16 mouse cellular contexts compared by ENCODE assay signal in genomic region chr7:109027721-109028120, GRCm38 (mm10). TPM values are rescaled to one million over a fixed set of nuclear protein-coding genes. Genes with fewer than 3 reads are reported as not detected.
A peak's percentile ranks its signal among the peaks of the same experiment; 100 is the strongest.
DNase-seq lines count a peak whose midpoint lies in the region; ATAC-seq lines count a peak whose summit lies in the region.
"Had no signal": no experiment of that assay in that cellular context is flagged by ENCODE, and none has a peak within 500 bp of the region (broad histone marks: within the 10 kb centered on the region; RNA-seq: fewer than 3 reads in every experiment).

No protein-coding gene starts in this region.

- H3K36me3 ChIP-seq in neural tube, embryonic 13.5 days = peaks cover 76% of the 10 kb centered on the region
- H3K36me3 ChIP-seq: heart, embryonic 12.5 days; intestine, embryonic 15.5 days; kidney, embryonic 15.5 days had no signal

- ATAC-seq in neural tube, embryonic 13.5 days (ENCODE audit: low read depth) = 0 out of 2 replicates have a peak, but pooled peaks have one; percentile 7
- ATAC-seq: intestine, embryonic 15.5 days had no signal

- H3K4me3 ChIP-seq in neural tube, embryonic 13.5 days = no peak overlapping the region
- H3K4me3 ChIP-seq: erythroblast, embryonic 14.5 days; gastrocnemius, adult 2 months; heart, embryonic 12.5 days; intestine, embryonic 15.5 days; kidney, embryonic 15.5 days; midbrain, embryonic 12.5 days had no signal

- WGBS in neural tube, embryonic 13.5 days = 97% methylated on average over 7 of the region's 7 CpGs

- H3K9ac ChIP-seq in neural tube, embryonic 13.5 days = no peak overlapping the region
- H3K9ac ChIP-seq: heart, embryonic 12.5 days; intestine, embryonic 15.5 days; kidney, embryonic 15.5 days; midbrain, embryonic 12.5 days had no signal

- no peak overlapping the region for H3K27ac ChIP-seq in neural tube, embryonic 13.5 days (replicated peaks)
- H3K27ac ChIP-seq: gastrocnemius, adult 2 months; intestine, embryonic 15.5 days; kidney, embryonic 15.5 days; midbrain, embryonic 12.5 days had no signal

- H3K27me3 ChIP-seq in neural tube, embryonic 13.5 days = no peaks in the 10 kb centered on the region
- H3K27me3 ChIP-seq: heart, embryonic 12.5 days; intestine, embryonic 15.5 days; kidney, embryonic 15.5 days had no signal

- no peaks in the 10 kb centered on the region for H3K9me3 ChIP-seq in neural tube, embryonic 13.5 days
- H3K9me3 ChIP-seq: heart, embryonic 12.5 days; intestine, embryonic 15.5 days; kidney, embryonic 15.5 days; midbrain, embryonic 12.5 days had no signal

- no peaks in the 10 kb centered on the region for H3K4me1 ChIP-seq in neural tube, embryonic 13.5 days (replicated peaks)
- H3K4me1 ChIP-seq: heart, embryonic 12.5 days; intestine, embryonic 15.5 days; kidney, embryonic 15.5 days; midbrain, embryonic 12.5 days had no signal

- no peak overlapping the region for H3K4me2 ChIP-seq in neural tube, embryonic 13.5 days
- H3K4me2 ChIP-seq: heart, embryonic 12.5 days; intestine, embryonic 15.5 days; kidney, embryonic 15.5 days; liver, embryonic 11.5 days; midbrain, embryonic 12.5 days had no signal

- DNase-seq in cerebellum, adult 9-10 months = peak; percentile 51
- DNase-seq in cerebellum, adult 8-10 months = no peak
- DNase-seq in heart, adult 11 months = peak; percentile 85
- no peak for DNase-seq in heart, postnatal 4 days
- DNase-seq in layer of hippocampus, adult 8-10 months (ENCODE audit: low spot score in 2 of 2) = peak; percentile 4 to 31
- no peak for DNase-seq in layer of hippocampus, adult 9-11 months
- no peak for DNase-seq in neural tube, embryonic 10.5 days (ENCODE audit: extremely low spot score, low spot score)
- DNase-seq: adrenal gland, adult 8-10 months had no signal

RNA-seq across cellular contexts. Expression of gene Ric3, which starts 55.4 kb away (rescaled TPM):
- under 1 TPM; 0.74 to 0.77 TPM for total RNA-seq in heart, postnatal 4 days (2021)
- 10 to 100 TPM; 66.7 to 77.1 (median 72.9) TPM for total RNA-seq in layer of hippocampus, adult 8-10 months (2022)
- 25.5 and 28.3 TPM in 2 replicates for polyA plus RNA-seq in neural tube, embryonic 13.5 days (2015; fragmentation: Nextera tagmentation; extraction: Ambion mirVana)

Comparison
In these comparisons a context has a peak if more than half of its experiments do, and no peak if none do; other contexts are left out.
1. DNase-seq: peak in cerebellum, adult 9-10 months (single experiment), heart, adult 11 months (single experiment) and layer of hippocampus, adult 8-10 months (2 of 2); none in cerebellum, adult 8-10 months (single experiment), heart, postnatal 4 days (single experiment), layer of hippocampus, adult 9-11 months (single experiment) and neural tube, embryonic 10.5 days (single experiment).
2. RNA of gene Ric3, which starts 55.4 kb away (total RNA-seq): 66.7 to 77.1 TPM in layer of hippocampus, adult 8-10 months; 0.74 to 0.77 TPM in heart, postnatal 4 days; every median in the first group is over 10 times any median in the second.